Mouse (Mus musculus): ENCODE measurements around the gene Mccc1.

The Mccc1 gene

DNA sequence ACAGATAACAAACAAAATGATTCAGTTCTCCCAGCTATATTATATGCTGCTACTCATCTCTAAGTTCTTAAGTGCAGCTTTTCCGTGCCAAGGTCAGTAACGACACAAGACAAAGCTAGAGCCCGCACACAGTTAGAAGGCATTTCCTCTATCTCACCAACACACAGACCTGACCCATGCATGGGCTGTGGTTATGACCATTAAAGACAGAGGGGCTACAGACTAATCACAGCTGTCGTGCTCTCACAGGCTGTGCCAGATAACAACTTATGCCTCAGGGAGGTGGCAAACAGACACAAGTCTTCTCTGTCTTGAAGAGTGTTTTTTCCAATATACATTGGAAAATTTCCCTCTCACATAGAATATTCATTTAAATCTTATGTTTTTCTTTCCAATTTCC lies 35.5 kb downstream of the Mccc1 start:
- no peak for DNase-seq (ENCODE audit: low read depth)

DNA sequence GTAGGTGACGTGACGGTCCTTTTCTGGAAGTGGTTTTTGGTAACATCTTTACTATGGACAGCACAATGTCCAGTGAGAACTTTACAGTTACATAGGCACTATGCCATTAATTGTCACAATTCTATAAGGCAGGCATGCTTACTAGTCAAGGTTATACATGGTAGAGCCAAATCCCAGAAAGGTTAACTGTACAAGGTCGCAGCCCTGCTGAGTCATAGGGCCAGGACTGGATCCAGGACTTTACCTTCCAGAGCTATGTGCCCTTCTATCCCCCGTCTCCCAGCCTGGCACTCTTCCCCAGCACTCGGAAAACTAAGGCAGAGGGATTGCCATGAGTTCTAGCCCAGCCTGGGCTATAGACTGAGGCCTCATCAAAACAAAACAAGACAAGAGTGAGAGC lies 36.6 kb downstream of the Mccc1 start:
- DNase-seq (ENCODE audit: low read depth), result no peak

DNA sequence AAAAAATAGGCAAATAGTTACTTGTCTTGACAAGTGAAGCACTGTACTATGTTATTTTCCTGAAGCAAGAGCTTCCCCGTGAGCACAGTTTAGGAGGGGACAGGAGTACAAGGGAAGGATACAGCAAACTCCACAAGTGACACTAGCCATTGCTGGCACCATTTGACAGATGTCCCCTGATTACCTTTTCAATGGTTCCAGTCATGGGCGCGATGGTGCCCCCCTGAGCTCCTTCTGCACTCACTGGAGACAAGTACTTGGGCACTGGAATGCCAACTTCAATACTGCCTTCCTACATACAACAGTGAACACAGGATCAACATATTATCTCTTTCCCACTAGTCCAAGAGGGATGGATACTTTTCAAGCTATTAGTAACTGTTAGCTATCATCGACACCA lies 37.1 kb downstream of the Mccc1 start:
- no peak for DNase-seq (ENCODE audit: low read depth)

DNA sequence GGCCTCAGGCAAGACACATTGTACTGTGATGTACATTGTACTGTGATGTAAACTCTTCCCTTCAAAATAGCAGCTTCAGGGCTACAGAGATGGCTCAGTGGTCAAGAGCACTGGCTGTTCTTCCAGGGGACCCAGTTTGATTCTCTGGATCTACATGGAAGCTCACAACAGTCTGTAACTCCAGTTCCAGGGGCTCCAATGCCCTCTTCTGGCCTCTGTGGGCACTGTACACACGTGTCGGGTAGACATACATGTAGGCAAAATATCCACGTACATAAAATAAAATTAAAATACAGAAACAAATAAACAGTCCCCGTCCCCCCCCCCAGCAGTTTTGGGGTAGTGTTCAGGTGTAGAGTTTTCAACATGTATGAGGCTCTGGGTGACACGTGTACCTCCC lies 37.5 kb downstream of the Mccc1 start:
- no peak for DNase-seq (ENCODE audit: low read depth)

DNA sequence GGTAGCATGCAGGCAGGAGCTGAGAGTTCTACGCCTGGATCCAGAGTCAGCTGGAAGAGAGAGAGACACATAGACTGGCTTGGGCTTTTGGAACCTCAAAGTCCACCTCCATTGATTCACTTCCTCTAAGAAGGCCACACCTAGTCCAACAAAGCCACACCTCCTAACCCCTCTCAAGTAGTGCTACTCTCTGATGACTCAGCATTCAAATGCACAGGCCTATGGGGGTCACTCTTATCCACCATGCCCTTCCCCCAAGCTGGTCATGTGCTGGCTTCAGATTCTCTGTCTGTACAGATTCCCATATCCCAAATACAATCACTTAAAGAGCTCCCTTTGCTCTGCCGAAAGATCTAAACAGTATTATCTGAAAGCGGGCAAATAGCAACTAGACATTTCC lies 43.2 kb downstream of the Mccc1 start:
- DNase-seq (ENCODE audit: low read depth), result no peak

DNA sequence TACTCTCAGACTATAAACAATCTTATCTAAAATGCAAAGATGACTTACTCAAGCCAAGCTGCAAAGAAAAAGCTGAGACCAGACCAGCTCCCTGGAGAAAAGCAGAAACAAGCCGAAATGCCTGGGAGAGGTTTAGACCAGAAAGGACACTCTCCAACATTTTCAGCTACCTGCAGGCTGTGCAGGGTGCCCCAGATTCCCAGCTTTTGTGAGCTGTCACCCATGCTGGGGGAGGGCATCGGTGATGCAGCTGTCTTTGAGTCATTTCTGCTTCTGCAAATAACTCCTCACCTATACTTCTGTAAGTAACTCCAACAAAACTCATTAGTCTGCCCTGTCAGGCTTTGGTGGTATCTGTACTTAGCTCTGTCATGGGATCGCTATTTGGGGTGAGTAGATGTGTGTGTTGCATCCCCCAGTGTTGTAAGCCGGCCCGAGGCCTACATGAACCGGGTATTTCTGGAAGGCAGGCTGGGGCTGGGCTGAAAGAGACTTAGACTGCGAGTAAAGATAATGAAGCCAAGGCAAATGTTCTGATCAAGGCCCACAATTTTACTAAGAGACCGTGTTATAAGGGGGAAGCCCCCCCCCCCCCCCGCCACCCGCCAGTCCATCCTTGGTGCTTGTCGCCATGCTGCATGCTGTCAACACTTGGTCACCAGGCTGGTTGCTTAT lies 45.4 kb downstream of the Mccc1 start:
- DNase-seq (ENCODE audit: low read depth), result no peak

DNA sequence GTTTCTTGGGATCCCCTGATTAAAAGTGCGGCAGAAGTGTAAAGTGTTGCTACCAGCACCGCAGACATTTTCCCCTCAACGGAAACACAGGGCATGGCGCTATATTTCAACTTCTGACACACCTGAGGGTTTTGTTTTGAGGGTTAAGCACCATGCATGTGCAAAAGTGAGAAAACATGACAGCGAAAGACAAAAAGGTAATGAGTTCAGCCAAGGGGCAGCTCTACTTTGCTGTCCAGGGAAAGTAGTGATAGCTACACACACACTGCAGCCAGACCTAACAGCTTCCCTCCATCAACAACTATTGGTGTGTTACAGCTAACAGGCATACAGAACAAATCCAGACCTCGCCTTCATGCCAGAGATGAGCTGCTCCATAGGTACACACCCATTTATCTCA lies 46.7 kb downstream of the Mccc1 start:
- DNase-seq (ENCODE audit: low read depth), result no peak

DNA sequence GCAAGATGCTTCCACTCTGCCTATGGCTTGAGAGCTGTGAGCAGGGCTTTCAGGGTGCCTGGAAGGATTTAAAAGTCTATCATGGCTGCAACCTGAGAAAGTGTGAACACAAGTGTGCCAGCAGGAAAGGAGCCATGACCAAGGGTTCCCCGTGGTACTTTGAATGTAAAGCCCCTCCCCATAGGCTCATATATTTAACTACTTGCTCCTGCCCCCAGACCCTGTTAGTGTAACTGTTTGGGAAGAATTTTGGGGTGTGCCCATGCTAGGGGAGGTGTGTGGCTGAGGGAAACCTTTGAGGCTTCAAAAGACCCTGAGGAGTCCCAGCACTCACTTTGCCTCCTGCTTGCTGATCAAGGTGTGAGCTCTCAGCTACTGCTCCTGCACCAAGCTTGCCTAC lies 47.3 kb downstream of the Mccc1 start:
- no peak for DNase-seq (ENCODE audit: low read depth)

DNA sequence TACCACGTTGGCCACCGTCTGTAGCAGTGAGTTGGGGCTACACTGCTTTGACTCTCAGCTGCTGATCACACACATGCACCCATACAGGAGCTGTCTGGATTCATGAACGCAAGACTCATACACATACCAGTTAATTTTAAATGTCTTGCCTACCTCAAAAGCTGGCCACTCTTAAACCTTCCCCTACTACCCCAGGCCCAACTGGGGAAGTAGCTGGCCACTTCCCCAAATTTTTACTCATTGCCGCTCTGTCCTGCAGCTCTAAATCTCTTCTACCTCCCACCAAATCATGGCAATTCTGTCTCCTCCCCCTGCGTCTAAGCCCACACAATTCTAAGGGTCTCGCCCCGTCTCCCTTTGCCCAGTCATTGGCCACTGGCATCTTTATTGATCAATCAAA lies 52.3 kb downstream of the Mccc1 start:
- DNase-seq (ENCODE audit: low read depth), result no peak

DNA sequence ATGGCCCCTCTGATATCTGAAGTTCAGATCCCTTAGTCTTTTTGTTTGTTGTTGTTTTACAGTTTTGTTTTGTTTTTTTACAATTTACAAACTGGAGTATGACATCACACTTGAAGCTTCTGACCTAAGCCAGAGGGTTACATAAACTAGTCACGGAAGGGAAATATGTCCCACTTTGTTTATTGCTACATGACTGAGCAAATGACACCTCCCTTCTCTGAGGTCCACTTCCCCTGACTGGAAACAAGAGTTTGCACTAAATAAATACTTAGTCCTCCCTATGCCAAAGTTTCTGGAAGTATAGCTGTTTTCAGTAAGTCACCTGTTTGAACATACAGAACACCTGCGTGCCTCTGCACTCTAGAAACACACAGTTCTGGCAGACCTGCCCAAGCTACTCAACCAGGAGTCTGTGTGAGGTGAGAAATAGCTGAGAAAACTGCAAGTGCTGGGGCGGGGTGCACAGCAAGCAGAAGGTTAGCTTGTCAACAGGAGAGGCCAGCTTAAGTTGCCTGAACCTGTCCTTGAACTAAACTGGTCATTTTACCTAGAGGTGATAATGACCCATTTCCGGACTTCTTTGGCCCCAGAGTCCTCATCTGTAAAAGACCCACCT lies 59.9 kb downstream of the Mccc1 start:
- DNase-seq (ENCODE audit: low read depth), result no peak

DNA sequence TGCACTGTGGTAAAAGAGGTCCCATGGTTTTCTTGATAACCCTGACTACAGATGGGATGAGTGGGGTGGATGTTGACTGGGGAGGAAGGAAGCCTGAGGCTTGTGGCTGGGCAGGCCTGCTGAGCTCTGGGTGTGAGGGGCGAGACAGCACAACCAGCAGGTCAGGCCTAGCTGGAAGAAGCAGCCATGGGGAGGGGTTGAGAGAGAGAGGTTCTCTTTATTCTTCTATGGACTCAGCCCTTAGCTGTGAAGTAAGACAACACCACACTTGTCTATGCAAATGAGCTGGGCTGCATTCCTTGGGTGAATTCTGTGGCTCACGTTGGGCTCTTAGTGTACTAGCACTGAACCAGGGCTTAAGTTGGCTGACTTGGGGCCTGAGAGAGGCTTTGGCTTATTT lies 60.4 kb downstream of the Mccc1 start:
- no peak for DNase-seq (ENCODE audit: low read depth)

DNA sequence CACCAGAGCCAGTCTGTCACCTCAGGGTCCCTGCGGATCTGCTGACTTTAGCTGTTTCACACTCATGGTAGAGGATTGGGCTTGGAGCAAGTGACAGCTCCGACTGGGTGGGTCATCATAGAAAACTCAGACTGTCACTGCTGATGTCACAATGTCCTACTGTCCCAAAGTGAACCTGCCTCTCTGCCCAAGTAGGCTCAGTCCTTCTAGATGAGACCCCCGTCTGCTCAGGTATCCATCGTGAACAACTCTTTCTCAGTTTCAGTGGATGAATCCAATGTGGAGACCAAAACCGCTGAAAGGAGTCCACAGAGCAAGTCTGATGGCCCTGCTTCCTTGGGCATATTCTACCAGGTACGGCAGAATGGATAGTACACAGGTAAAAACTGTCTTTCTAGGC lies 63.1 kb downstream of the Mccc1 start, which contains the start of gene Dcun1d1:
TSS of gene Dcun1d1 (minus strand) at position 101 of the 400 bp plus-strand sequence.
- DNase-seq (ENCODE audit: low read depth), result no peak

DNA sequence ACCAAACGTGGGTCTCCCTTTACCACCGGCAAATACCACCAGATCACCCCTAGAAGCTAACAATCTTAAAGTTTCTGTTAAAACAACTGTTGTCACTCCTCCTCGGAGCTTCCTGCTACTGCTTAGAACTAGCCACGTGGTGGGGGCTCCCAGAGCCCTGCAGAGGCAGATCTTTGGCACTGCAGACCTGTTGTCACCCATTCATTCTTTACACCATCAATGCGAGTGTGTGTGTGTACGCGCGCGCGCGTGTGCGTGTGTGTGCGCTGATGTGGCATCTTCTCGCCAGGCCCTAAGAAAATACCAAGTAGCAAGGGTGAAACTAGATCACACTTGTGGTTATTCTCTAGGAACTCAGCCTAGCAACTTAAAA lies 67.1 kb downstream of the Mccc1 start:
- no peak for DNase-seq (ENCODE audit: low read depth)

DNA sequence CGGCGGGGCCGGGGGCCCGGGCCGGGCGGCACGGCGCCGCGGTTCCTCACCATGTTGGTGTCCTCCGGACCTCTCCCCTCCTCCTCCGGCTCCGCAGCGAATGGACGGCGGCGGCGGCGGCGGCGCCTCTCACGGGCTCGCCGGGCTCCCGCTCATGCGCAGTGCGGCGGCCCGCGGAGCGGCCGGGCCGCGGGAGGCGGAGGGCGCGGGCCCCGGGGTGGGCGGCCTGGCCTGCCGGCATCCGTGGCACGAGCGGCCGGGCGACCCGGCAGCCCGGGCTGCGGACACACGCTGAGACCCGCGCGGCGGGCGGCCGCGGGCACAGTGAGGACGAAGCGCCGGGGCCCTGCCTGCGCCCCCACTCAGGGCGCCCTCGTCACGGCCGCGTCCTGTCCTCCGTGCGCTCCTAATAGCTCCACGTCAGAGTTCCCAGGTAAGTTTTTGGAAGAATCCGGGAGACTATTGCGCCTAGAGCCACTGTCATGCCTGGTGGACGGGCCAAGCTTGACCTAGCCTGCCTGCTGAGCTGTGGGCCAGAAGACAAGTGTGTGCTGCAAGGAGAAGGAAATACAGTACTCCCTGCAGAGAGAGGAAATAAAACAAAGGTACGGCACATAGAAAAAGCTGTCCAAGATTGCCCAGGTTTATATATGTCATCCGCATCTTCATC lies 67.6 kb downstream of the Mccc1 start:
- peak; percentile 81 for DNase-seq (ENCODE audit: low read depth)

DNA sequence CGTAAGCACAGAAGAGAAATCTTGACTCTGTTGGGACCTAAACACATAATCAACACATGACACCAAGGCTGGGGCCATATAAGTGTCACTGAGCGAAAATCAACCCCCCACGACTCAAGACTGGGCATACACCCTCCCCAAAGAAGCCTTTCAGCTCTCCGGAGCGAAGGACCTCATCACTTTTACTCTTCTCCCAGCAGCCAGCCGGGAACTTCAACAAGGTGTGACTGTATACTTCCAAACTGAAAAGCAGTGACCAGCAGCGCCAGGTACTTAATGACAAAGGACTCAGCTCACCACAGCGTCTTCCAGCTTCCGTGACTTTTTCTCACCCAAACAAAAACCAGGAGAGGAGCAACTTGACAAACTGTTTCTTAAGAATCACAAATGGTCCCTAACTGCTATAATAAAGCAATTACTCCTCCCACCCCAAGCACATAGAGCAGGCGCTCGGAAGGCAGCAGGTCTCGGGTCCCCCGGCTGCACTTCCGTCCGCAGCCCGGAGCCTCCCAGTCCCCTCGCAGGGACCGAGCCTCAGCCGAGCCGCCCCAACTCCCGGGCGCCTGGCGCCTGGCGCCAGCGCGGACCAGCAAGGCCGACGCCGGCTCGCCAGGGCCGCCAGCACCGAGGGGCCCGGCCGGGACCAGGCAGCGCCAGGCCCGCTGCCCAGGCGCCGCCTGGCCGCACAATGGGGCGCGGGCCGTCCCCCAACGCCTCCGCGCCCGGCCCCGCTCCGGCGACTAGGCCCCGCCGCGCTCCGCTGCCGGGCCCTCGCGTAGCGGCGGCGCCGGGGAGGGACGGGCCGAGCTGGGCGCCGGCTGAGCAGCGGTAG lies 68.4 kb downstream of the Mccc1 start:
- DNase-seq (ENCODE audit: low read depth), result peak; percentile 70

DNA sequence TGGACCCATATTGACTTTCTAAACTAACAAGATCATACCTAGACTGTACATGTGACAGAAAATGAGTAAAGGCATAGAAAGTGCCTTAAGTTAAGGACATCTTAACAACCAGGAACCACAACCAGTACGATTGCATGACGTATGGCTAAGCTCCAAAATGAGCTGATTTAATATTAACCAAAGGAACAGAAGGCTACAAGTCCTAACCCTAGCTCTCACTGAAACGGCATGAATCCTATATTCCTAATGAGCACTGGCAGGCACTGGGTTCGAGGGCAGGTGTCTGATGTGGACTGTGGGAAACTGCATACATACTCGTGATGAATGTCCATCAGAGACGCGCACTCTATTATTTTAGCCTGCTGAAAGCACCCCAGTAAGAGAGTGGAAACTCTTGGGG lies 69.1 kb downstream of the Mccc1 start:
- no peak for DNase-seq (ENCODE audit: low read depth)

DNA sequence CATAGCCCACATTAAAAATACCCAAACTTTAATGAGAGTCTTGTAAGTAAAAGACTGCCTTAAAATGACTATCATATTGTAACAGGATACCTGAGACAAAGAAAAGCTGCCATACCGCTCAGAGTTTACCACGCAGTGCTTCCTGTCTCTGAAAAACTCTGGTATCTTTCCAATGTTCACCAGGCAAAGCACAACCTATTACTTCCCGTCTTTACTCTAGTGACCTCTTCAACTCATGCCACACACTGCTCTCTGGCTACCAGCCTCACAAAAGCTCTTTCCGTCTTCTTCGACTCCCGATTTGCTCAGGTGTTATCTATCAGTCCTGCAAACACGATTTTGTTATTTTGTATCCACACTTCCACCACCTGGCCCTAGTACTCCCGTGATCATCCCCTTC lies 70.6 kb downstream of the Mccc1 start:
- peak; percentile 56 for DNase-seq (ENCODE audit: low read depth)

DNA sequence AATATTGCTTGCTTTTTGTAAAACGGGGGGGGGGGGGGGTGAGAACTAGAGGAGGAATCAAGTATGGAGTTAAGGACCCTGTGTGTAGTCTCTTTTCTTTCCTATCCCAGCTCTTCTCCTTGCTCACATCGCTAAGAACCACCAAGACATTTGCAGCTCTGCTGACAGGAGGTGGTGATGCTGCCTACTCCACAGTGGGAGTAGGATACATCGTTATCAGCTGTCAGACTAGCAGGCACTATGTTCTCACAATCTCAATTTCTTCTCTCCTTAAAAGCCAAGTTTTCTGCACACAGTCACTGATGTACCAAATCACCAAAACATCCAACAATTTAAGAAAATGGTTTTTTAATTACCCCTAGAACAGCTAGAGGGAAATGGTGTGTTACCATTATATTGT lies 71.1 kb downstream of the Mccc1 start:
- no peak for DNase-seq (ENCODE audit: low read depth)

DNA sequence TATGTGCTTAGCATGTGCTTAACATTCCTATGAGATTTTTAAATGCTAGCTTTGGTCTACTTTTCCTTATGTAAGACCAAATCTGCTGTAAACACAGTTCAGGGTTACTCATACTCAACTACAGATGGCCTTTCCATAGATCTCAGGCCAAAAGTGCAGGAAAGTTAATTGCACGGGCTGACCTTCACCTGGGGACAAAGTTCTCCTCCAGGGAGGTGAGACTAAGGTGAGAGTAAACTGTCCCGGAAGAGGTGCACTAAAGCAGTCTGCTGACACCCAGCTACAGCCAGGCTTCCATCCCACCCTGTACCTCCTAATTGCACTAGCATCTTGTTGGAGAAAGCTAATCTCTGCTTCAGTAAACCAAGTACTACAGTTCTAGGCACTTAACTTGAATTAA lies 74.6 kb downstream of the Mccc1 start:
- DNase-seq (ENCODE audit: low read depth), result no peak

DNA sequence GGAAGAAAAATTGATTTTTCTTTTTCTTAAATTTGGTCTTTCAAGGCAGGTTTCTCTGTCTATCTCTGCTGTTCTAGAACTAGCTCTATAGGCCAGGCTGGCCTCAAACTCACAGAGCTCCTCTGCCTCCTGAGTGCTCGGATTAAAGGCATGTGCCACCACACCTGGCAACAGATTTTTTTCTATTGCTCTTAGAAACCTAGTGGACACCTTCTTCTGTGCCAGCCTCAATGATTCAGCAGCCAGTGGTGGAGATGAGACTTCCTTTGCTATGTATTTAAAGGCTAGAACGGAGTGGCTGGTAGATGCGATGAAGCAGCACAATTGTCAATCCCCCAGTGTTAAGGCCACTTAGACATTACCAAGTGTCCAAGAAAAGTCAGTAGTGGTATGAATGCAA lies 76.5 kb downstream of the Mccc1 start:
- no peak for DNase-seq (ENCODE audit: low read depth)

DNA sequence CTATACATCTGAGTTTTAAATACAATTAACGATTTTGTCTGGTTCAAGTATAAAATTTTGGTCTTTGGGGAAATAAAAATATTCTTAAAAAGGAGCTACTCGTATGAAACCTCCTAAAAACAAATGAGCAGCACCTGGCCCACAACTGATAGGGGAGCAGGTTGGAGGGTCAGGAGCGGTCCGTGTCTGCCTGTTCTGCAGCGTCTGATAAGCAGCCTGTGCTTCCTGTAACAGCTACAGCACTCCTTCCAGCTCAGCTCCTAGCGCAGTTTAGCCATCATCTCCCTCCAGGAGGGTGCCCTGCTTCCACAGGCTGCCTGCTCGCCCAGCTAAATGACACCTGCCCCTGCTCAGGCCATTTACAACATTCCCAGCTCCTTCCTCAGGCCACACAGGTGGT lies 77.0 kb downstream of the Mccc1 start:
- DNase-seq (ENCODE audit: low read depth), result peak; percentile 19

DNA sequence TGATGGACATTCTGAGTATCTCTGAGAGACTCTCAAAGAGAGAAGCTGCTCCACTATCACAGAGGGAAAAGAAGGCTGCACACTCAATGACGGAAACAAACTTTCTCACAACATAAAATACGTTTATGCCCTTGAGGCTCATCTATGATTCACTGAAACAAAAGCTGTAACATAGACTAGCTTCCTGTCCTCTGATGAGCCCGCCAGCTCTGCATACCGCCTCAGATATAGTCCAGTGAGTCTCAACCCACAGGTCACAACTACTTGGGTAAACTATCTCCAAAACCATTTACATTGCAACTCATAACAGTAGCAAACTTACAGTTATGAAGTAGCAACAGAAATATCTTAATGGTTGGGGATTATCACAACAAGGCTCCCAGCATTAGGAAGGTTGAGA lies 78.0 kb downstream of the Mccc1 start:
- DNase-seq (ENCODE audit: low read depth), result no peak

DNA sequence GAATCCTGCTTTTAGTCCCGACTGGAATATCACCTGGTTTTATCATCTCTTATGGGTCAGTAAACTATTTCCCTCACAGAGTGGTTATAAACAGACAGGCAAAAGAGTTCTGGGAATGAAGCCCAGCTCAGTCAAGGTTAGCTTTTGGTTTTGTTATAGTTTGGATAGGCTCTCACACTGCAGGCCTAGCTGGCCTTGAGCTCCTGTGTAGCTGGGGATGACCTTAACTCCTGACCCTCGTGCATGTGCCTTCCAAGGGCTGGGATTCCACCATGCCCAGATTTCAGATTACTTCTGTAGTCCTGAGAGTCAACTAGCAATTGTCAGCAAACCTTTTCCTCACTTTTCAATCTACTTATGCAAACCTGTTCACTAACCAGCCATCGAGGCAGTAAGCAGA lies 82.2 kb downstream of the Mccc1 start:
- DNase-seq (ENCODE audit: low read depth), result no peak

Data from naive thymus-derived CD4-positive, alpha-beta T cell, adult 2 months (primary cell).